Comparison of ENCODE assay signal across 9 mouse cellular contexts in genomic region chr10:87503946-87504345, GRCm38 (mm10). TPM values are rescaled to one million over a fixed set of nuclear protein-coding genes. Genes with fewer than 3 reads are reported as not detected.
DNase-seq lines count a peak whose midpoint lies in the region; ATAC-seq and TF ChIP-seq lines count a peak whose summit lies in the region.
"Had no signal": no experiment of that assay in that cellular context is flagged by ENCODE, and none has a peak within 500 bp of the region (broad histone marks: within the 10 kb centered on the region; RNA-seq: fewer than 3 reads in every experiment).

No protein-coding gene starts in this region.

- no peaks in the 10 kb centered on the region for H3K36me3 ChIP-seq in midbrain, postnatal 0 days (ENCODE audit: insufficient read depth, low read length)
- H3K36me3 ChIP-seq: limb, embryonic 12.5 days had no signal

- intact Hi-C loops in left cerebral cortex, postnatal 10 days (cut with DNase I): loop anchor here (1.0 to 5.0 kb wide), 2 partner anchors 479 to 823 kb away; no protein-coding TSS in a partner anchor

- TF ChIP-seq CTCF in midbrain, postnatal 0 days (IDR thresholded peaks at IDR 0.05): peak; percentile 96

- peak overlapping the region; percentile 9; the same call in 1 of the 2 replicates for H3K4me2 ChIP-seq in midbrain, postnatal 0 days (ENCODE audit: low read depth, low read length, poor library complexity, severe bottlenecking)
- H3K4me2 ChIP-seq: limb, embryonic 12.5 days had no signal

- H3K9me3 ChIP-seq in midbrain, postnatal 0 days (ENCODE audit: low read length): no peaks in the 10 kb centered on the region
- H3K9me3 ChIP-seq: limb, embryonic 12.5 days had no signal

- ATAC-seq in midbrain, postnatal 0 days (ENCODE audit: low FRiP score): no peak

- peak; percentile 55 for DNase-seq in kidney, adult 9 months
- DNase-seq in kidney, adult 11 months: no peak
- peak; percentile 78 for DNase-seq in MN1 (ENCODE audit: low spot score)
- DNase-seq in cerebellum, adult 9-11 months: peak; percentile 8
- peak; percentile 28 to 37 for DNase-seq in gastrocnemius, postnatal 4 days (ENCODE audit: low spot score in 2 of 2)
- DNase-seq in left cerebral cortex, postnatal 10 days (ENCODE audit: extremely low spot score in 1 of 2, low spot score in 2 of 2): peak; percentile 60 to 65
- peak; percentile 77 for DNase-seq in midbrain, postnatal 0 days (ENCODE audit: low spot score)
- no peak for DNase-seq in c-Kit-positive CD71-positive TER-119-positive erythroid progenitor cells, embryonic 14.5 days (ENCODE audit: low spot score)

- 0 out of 2 replicates have a peak, but pooled peaks cover 3% of the 10 kb centered on the region for H3K27me3 ChIP-seq in midbrain, postnatal 0 days (ENCODE audit: insufficient read depth, low read length)

- WGBS in midbrain, postnatal 0 days: 1% methylated on average over 10 of the region's 10 CpGs

- no peak overlapping the region for H3K27ac ChIP-seq in midbrain, postnatal 0 days (ENCODE audit: low read depth, low read length)
- H3K27ac ChIP-seq: limb, embryonic 12.5 days had no signal

- H3K9ac ChIP-seq in midbrain, postnatal 0 days (replicated peaks; ENCODE audit: low read length, poor library complexity, severe bottlenecking): no peak overlapping the region
- H3K9ac ChIP-seq: limb, embryonic 12.5 days had no signal

- no peak overlapping the region for H3K4me3 ChIP-seq in midbrain, postnatal 0 days (ENCODE audit: low read depth, low read length)
- H3K4me3 ChIP-seq: limb, embryonic 12.5 days had no signal

- 0 out of 2 replicates have a peak, but pooled peaks cover 2% of the 10 kb centered on the region for H3K4me1 ChIP-seq in midbrain, postnatal 0 days (ENCODE audit: insufficient read depth, low read length)
- H3K4me1 ChIP-seq: limb, embryonic 12.5 days had no signal

RNA-seq across cellular contexts. Expression of gene Ascl1, which starts 10.5 kb away (rescaled TPM):
- total RNA-seq in gastrocnemius, postnatal 4 days (2021): under 1 TPM in 1 of 2 experiments, not detected in 1; 0.10 TPM
- total RNA-seq in left cerebral cortex, postnatal 10 days (2021): 1 to 10 TPM; 8.4 to 8.5 TPM
- 9.2 and 16.3 TPM in 2 replicates for total RNA-seq in midbrain, postnatal 0 days (2014; rRNA removed)
- 2.5 and 2.8 TPM in 2 replicates for polyA plus RNA-seq in midbrain, postnatal 0 days (2015; fragmentation: Nextera tagmentation; extraction: Ambion mirVana)

RNA-seq across cellular contexts. Expression of gene Pah, which starts 17.6 kb away (rescaled TPM):
- total RNA-seq in gastrocnemius, postnatal 4 days (2021): under 1 TPM in 1 of 2 experiments, not detected in 1; 0.47 TPM
- under 1 TPM in 1 of 2 experiments, not detected in 1; 0.54 TPM for total RNA-seq in left cerebral cortex, postnatal 10 days (2021)
- total RNA-seq in midbrain, postnatal 0 days (2014; rRNA removed): not detected in 2 replicates
- polyA plus RNA-seq in midbrain, postnatal 0 days (2015; fragmentation: Nextera tagmentation; extraction: Ambion mirVana): 0.09 and 0.18 TPM in 2 replicates
- polyA plus RNA-seq: limb, embryonic 12.5 days had no signal

Comparison
In these comparisons a context has a peak if more than half of its experiments do, and no peak if none do; other contexts are left out.
1. DNase-seq: peak in kidney, adult 9 months (single experiment), MN1 (single experiment), cerebellum, adult 9-11 months (single experiment), gastrocnemius, postnatal 4 days (2 of 2), left cerebral cortex, postnatal 10 days (2 of 2) and midbrain, postnatal 0 days (single experiment); none in kidney, adult 11 months (single experiment) and c-Kit-positive CD71-positive TER-119-positive erythroid progenitor cells, embryonic 14.5 days (single experiment).